Mouse (Mus musculus) cerebellum, adult 8-10 months (tissue): ENCODE results near the gene Dusp16.

ENCODE experiments used
- DNase-seq: peaks from one replicate; pipeline ENCODE4 v3.0.0; 2022

Gene Dusp16

DNA sequence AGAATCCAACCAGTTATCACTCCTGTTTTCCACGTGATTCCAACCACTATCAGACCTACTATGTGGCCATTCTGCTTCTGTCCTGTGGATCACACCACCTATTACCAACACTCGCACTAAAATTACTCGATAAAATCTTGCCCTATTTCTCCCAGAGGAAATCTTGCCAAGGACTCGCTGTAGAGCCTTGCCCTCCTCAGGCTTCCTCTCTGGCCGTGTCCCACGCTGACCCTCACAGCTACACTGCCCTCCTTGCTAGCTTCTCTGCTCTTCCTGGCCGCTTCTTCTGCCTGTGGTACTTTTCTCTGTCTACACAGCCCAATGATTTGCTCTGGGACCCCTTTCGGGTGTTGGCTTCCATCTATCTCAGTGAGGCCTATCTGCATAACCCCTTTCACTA, 59.6 kb downstream of the Dusp16 start:
- DNase-seq: no peak

DNA sequence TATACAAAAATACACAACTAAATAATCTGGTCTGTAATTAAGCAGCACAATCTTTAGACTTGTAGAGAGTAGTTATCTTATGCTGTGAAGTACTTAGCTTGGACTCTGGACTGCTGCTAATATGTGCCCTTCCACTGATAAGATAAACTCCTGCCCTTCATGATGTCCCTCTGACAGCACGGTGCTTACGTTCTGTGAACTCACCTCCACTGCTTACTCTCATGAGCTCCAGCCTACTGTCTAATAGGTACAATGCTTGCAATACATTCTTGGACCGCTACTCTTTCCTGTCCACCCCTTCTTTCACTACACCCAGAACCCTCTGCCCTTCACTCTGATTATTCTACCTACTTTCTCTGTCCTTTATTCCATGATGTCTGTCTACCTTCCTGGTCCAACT, 61.4 kb downstream of the Dusp16 start:
- DNase-seq: no peak

DNA sequence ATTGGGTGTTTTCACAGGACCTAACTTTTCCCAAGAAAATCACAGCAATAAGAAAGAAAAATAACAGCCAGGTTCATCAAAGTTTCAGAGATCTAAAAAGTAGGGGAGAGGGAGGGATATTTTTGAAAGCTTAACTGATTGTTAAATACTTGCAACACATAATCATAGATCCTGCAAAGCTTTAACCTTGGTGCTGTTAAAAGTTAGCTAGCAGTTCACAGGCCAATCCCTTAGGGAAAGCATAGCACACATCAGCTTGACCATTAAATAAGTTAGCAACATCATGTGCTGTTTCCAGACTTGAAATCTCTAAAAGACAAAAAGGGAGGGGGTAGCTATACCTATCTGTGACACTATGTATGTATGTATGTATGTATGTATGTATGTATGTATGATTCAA, 67.0 kb downstream of the Dusp16 start:
- DNase-seq: no peak

- no peak for DNase-seq
Observed at GRCm38 (mm10) chr6:134723833-134724553, 68.4 kb downstream of the Dusp16 start.

DNA sequence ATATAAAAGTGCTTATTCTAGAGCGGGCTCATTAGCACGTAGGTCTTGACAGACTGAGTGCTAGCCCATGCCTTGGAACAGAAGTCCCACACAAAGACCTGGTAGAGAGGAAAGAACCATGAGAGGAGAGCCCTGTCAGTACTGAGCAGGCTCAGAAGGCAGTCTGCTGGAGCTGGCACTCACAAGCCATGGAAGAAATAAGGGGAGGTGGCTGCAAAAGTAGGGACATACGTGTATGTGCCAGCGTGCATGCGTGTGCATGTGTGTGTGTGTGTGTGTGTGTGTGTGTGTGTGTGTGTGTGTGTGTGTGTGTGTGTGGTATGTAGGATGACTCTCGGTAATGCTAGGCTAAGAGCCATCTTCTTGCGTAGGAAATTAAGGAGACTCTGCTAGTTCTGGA, 69.1 kb downstream of the Dusp16 start:
- no peak for DNase-seq

DNA sequence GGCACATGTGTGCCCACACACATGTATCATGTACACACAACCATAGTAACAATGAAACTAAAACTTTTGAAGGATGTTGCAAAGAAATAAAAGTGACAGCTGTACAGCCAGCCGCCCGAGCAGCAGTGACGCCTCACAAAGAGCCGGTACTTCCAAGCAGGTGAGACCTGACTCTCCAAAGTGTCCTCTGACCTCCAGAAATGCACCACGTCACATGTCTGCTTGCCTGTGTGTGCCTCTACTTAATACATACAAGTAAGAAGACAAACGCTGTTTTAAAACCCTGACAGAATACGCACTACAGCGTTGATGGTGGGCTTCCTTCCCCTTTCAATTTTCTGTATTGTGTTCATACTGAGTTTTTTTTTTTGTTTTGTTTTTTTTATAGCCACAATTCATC, 69.5 kb downstream of the Dusp16 start:
- no peak for DNase-seq

- no peak for DNase-seq
Observed at GRCm38 (mm10) chr6:134721729-134722269, 70.6 kb downstream of the Dusp16 start.

GRCm38 (mm10) chr6:134720150-134720549, 72.3 kb downstream of the Dusp16 start:
- DNase-seq: no peak

GRCm38 (mm10) chr6:134719156-134719555, 73.3 kb downstream of the Dusp16 start:
- DNase-seq: no peak

DNA sequence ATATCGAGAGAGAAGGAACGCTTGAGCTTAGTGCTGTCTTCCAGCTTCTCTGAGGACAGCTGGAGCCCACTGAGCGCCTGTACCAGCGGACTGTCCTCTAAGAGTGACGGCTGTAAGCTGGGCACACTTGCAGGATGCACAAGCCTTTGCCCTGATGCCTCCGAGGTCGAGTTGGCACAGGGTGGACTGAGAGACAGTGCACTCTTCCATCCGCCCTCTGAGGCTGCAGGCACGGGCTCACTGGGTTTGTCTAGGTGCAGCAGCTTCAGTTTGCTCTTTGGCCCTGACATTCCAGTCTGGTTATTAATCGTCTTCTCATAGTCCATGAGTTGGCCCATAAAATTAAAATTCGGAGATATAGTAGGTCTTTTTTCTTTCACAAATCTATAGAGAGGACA, 73.8 kb downstream of the Dusp16 start:
- DNase-seq: no peak

GRCm38 (mm10) chr6:134717886-134718667, 74.3 kb downstream of the Dusp16 start:
- no peak for DNase-seq

DNA sequence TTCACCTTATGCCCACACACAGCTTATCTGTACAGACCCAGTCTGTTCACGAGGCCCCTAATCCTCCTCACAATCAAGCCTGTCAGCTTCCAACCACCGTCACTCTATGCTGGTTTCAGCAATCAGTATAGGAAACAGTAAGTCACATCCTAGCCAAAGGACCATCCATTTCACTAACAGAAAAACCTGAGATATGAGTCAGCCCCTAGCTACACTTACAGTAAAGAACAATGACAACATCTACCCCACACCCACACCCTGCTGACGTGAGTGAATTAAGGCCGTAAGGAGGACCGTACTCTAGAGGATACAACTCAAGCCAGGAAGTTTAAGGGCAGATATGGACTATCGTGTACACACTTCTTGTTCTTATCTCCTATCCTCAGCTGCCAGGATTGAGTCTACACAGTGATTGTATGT, 76.2 kb downstream of the Dusp16 start:
- DNase-seq: no peak

DNA sequence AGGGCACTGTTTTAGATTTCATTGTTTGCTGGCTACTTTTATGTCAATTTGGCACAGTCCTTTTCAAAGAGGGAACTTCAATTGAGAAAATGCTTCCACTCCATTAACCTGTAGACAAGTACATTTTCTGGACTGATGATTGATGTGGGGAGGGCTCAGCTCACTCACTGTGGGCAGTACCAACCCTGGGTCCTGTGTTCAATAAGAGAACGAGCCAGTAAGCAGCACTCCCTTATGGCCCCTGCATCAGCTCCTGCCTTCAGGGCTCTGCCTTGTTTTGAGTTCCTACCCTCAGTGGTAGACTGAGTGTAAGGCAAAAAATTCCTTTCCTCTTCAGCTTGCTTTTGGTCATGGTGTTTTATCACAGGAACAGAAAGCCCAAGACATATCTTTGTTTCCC, 78.5 kb downstream of the Dusp16 start:
- DNase-seq: no peak

GRCm38 (mm10) chr6:134713321-134713720, 79.1 kb downstream of the Dusp16 start:
- DNase-seq: no peak

DNA sequence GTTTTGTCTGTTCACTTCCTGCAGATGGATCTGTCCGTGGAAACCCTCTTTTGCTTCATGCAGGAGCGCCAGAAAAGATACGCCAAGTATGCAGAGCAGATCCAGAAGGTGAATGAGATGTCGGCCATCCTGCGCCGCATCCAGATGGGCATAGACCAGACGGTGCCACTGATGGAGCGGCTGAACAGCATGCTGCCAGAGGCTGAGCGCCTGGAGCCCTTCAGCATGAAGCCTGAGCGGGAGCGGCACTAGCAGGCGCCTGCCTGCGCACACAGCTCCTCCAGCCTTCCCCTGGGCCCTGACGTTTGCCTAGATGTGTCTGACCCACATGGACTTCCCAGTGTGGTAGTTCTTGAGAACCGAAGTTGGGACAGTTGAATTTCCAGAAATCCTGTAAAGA, 82.4 kb downstream of the Dusp16 start:
- DNase-seq: no peak

- DNase-seq: no peak
Observed at GRCm38 (mm10) chr6:134706467-134706866, 86.0 kb downstream of the Dusp16 start.

GRCm38 (mm10) chr6:134703053-134703690, 89.3 kb downstream of the Dusp16 start:
- no peak for DNase-seq

- DNase-seq: no peak
Observed at GRCm38 (mm10) chr6:134702184-134702583, 90.2 kb downstream of the Dusp16 start.

GRCm38 (mm10) chr6:134701211-134701602, 91.2 kb downstream of the Dusp16 start:
- no peak for DNase-seq

DNA sequence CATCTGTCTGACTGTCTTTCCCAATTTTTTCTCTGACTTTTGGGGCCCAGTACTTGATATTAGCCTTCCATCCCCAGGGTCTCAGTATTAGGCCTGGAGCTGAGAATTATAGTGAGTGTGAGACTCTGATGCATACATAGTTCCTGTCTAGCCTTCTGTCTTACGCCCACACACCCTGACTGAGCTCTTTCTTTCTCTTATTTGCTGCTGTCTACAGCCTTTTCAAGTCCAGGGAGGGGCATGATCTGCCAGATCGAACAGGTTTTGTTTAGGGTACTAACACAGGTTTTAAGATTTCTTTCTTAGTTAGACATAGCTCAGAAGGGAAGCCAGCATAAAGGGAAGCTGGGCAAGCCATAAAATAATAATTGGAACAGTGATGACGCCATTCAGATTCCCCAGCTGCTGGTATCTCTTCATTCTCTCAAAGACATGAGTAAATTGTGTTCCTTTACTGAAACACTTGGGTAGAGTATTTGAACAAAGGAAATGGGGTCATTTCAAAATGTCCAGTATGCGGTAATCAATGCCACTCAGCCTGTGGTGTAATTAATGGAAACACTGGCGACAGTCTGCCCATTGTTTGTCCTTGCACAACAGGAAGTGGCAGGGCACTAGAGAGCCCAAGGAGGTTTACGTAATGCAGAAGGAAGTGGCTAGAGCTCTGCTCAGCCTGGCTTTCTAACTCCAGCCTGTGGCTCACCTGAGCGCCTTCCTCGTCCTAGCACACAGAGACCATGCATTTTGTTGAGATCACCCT, 91.8 kb downstream of the Dusp16 start:
- DNase-seq: no peak

DNA sequence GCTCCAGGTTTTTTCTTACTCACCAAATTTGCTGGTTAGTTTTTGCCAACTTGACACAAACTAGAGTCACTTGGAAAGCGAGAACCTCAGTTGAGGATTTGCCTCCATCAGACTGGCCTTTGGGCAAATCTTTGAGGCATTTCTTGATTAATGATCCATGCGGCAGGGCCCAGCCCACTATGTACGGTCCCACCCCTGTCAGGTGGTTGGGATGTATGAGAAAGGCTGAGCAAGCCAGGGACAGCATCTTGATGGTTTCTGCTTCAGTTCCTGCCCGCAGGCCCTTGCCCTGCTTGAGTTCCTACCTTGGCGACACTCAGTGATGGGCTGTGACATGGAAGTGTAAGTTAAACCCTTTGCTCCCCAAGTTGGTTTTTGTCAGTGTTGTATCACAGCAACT, 94.2 kb downstream of the Dusp16 start:
- no peak for DNase-seq

GRCm38 (mm10) chr6:134696554-134696953, 95.9 kb downstream of the Dusp16 start:
- DNase-seq: no peak

DNA sequence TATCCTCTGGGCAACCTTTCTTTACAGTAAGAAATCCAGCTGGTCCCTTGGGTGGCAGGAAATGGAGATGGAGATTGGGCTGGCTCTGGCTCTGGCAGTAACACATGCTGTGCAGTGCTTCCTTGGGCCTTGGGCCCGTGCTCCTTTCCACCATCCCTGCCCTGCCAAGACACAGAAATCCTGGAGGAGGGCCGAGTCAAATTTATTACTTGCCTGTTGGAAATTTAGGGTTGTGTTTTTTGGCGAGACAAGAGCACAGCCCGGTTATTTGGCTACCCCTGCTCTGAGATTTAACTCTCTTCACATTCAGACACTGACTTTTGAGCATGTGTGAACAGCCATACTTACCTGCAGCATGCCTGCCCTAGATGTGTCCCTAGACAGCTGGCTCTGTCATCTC, 96.3 kb downstream of the Dusp16 start:
- peak; percentile 58 for DNase-seq
